Mouse (Mus musculus): ENCODE measurements around the gene Nr2f2. TPM values are rescaled to one million over a fixed set of nuclear protein-coding genes. Genes with fewer than 3 reads are reported as not detected.

Gene Nr2f2
- total RNA-seq (2022) = 100 to 1,000 TPM; 108 to 141 (median 120) TPM

GRCm38 (mm10) chr7:70365941-70366807 is at the start of gene Nr2f2:
Nr2f2 (minus strand) TSS chr7:70366735.
- no peak for DNase-seq

GRCm38 (mm10) chr7:70414461-70414860 is 47.9 kb upstream of the Nr2f2 start:
- DNase-seq = no peak

- DNase-seq = no peak
Measured at GRCm38 (mm10) chr7:70413646-70414045, 47.1 kb upstream of the Nr2f2 start.

- no peak for DNase-seq
Measured at GRCm38 (mm10) chr7:70412900-70413299, 46.4 kb upstream of the Nr2f2 start.

GRCm38 (mm10) chr7:70410350-70410749 is 43.8 kb upstream of the Nr2f2 start:
- no peak for DNase-seq

- DNase-seq = no peak
Measured at GRCm38 (mm10) chr7:70409890-70410289, 43.4 kb upstream of the Nr2f2 start.

- DNase-seq = no peak
Measured at GRCm38 (mm10) chr7:70408814-70409213, 42.3 kb upstream of the Nr2f2 start.

- DNase-seq = no peak
Measured at GRCm38 (mm10) chr7:70407123-70407522, 40.6 kb upstream of the Nr2f2 start.

GRCm38 (mm10) chr7:70406527-70406926 is 40.0 kb upstream of the Nr2f2 start:
- DNase-seq = no peak

GRCm38 (mm10) chr7:70405466-70405865 is 38.9 kb upstream of the Nr2f2 start:
- no peak for DNase-seq

- DNase-seq = no peak
Measured at GRCm38 (mm10) chr7:70382828-70383227, 16.3 kb upstream of the Nr2f2 start.

- DNase-seq = no peak
Measured at GRCm38 (mm10) chr7:70381409-70382244, 15.1 kb upstream of the Nr2f2 start.

- DNase-seq = no peak
Measured at GRCm38 (mm10) chr7:70380943-70381342, 14.4 kb upstream of the Nr2f2 start.

- no peak for DNase-seq
Measured at GRCm38 (mm10) chr7:70380246-70380645, 13.7 kb upstream of the Nr2f2 start.

- DNase-seq = no peak
Measured at GRCm38 (mm10) chr7:70370552-70371262, 4.2 kb upstream of the Nr2f2 start.

- DNase-seq = no peak
Measured at GRCm38 (mm10) chr7:70369731-70370551, 3.4 kb upstream of the Nr2f2 start.

- DNase-seq = no peak
Measured at GRCm38 (mm10) chr7:70369061-70369730, 2.7 kb upstream of the Nr2f2 start.

- no peak for DNase-seq
Measured at GRCm38 (mm10) chr7:70368751-70369060, 2.2 kb upstream of the Nr2f2 start.

GRCm38 (mm10) chr7:70368268-70368655 is 1.7 kb upstream of the Nr2f2 start:
- no peak for DNase-seq

GRCm38 (mm10) chr7:70367591-70368267 is 1.2 kb upstream of the Nr2f2 start:
- DNase-seq = no peak

GRCm38 (mm10) chr7:70366808-70367095 is 217 bp upstream of the Nr2f2 start:
- no peak for DNase-seq
